Mouse (Mus musculus): ENCODE measurements around the gene Slc31a2. TPM values are rescaled to one million over a fixed set of nuclear protein-coding genes. Genes with fewer than 3 reads are reported as not detected.

The Slc31a2 gene
- 2.3 TPM in 1 of 2 replicates, not detected in the other for polyA plus RNA-seq (2012; ENCODE audit: insufficient read depth, low replicate concordance)

DNA sequence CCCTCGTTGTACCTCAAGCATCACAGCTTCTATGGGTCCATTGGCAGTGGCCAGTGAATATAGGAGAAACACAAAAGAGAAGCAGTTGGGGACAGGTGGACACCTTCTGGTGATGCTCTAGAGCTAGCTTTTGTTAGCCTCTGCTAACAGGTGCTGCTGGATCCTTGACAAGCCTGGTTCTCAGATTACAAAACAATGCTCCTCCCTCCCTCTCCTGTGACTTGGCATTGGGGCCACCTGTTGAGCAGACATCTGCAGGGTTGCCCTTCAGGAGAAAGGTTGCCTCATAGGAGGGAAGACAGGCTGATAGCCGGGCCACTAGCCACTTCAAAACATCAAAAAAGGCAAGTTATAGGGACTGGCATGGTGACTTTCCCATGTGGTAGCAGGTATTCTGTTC lies at the start of gene Slc31a2:
TSS of gene Slc31a2 (plus strand) at position 287 of the 400 bp plus-strand sequence.
- Histone ChIP-seq H3K27me3 (replicated peaks) (no peaks in the 10 kb centered on the region), H3K4me3 (replicated peaks) (no peak within 1 kb of the TSS), H3K9me3 (peaks cover 5% of the 10 kb centered on the region; the same call in 1 of the 2 replicates), H3K36me3 (replicated peaks; ENCODE audit: low read length) (no peaks in the 10 kb centered on the region), H3K4me1 (no peaks in the 10 kb centered on the region)
- TF ChIP-seq FLI1 (IDR thresholded peaks at IDR 0.05; ENCODE audit: low read length) (no peak), GATA1 (IDR thresholded peaks at IDR 0.05; ENCODE audit: borderline replicate concordance, low read length) (no peak)

DNA sequence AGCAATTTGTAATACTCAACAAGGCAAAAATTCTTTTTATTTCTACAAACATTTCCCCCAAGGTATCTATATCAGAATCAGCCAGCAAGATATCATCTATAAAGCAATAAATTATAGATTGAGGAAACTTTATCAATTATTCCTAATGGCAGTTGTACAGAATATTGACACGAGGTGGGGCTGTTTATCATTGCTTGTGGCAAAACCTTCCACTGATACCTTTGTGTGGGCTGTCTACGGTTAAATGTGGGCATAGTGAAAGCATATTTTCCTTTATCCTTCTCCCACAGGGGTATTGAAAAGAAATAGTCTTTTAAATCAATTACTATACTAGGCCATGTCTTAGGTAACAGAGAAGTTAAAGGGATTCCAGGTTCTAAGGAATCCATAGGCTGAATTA lies 48.9 kb upstream of the Slc31a2 start:
- Histone ChIP-seq H3K36me3 (replicated peaks; ENCODE audit: low read length) (no peaks in the 10 kb centered on the region), H3K4me1 (peaks cover 3% of the 10 kb centered on the region; the same call in 1 of the 2 replicates), H3K9me3 (peaks cover 14% of the 10 kb centered on the region), H3K27me3 (replicated peaks) (peaks cover 11% of the 10 kb centered on the region), H3K4me3 (replicated peaks) (no peak overlapping the region)
- TF ChIP-seq FLI1 (IDR thresholded peaks at IDR 0.05; ENCODE audit: low read length): no peak
- TF ChIP-seq GATA1 (IDR thresholded peaks at IDR 0.05; ENCODE audit: borderline replicate concordance, low read length): no peak

DNA sequence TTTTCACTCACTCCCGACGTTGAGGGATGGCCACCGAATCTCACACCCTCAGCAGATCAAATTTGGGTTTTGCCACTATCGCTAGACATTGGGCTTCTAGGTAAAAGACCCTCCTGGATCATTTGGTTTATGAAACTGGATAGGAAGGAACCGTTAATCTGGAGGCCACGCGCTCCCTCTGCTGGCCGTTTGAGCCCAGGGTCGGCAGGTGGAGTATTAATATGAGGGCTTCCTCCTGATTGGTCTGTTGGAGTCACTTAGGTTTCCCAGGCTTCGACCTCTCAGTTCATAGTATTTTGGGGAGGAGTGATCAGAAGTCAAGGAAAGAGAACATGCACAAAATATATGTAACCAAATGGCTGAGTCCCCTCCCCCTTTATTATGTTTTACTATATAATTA lies 34.0 kb upstream of the Slc31a2 start:
- H3K36me3 ChIP-seq (replicated peaks; ENCODE audit: low read length): no peaks in the 10 kb centered on the region
- no peaks in the 10 kb centered on the region for H3K4me1 ChIP-seq
- no peak overlapping the region for H3K4me3 ChIP-seq (replicated peaks)
- TF ChIP-seq FLI1 (IDR thresholded peaks at IDR 0.05; ENCODE audit: low read length) (no peak), GATA1 (IDR thresholded peaks at IDR 0.05; ENCODE audit: borderline replicate concordance, low read length) (no peak)
- H3K27me3 ChIP-seq (replicated peaks): no peaks in the 10 kb centered on the region
- 0 out of 2 replicates have a peak, but pooled peaks cover 5% of the 10 kb centered on the region for H3K9me3 ChIP-seq

- Histone ChIP-seq H3K36me3 (replicated peaks; ENCODE audit: low read length) (no peaks in the 10 kb centered on the region), H3K27me3 (replicated peaks) (no peaks in the 10 kb centered on the region), H3K4me3 (replicated peaks) (no peak overlapping the region), H3K9me3 (0 out of 2 replicates have a peak, but pooled peaks cover 5% of the 10 kb centered on the region), H3K4me1 (no peaks in the 10 kb centered on the region)
- TF ChIP-seq GATA1 (IDR thresholded peaks at IDR 0.05; ENCODE audit: borderline replicate concordance, low read length) (no peak), FLI1 (IDR thresholded peaks at IDR 0.05; ENCODE audit: low read length) (no peak)
These were observed 32.9 kb upstream of the Slc31a2 start for GRCm38 (mm10) chr4:62229448-62229847.

DNA sequence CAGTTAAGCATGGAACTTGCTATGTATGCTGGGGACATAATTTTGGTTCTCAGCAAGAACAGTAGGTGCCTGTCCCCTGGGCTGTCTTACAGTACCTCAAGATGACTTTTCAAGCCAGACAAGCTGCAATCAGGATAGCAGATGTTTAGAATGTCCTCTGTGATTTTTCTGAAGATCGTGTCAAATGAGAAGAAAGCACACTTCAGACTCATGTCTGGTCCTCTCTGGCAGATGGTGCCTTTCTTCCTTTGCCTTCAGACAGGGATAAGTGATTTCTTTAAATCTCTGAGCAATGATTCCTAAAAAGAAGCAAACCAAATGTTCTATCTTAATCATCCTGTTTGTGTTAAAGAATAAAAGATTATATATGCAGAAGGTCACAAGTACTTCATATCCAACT lies 32.2 kb upstream of the Slc31a2 start:
- Histone ChIP-seq H3K4me1 (no peaks in the 10 kb centered on the region), H3K27me3 (replicated peaks) (no peaks in the 10 kb centered on the region), H3K36me3 (replicated peaks; ENCODE audit: low read length) (no peaks in the 10 kb centered on the region), H3K9me3 (0 out of 2 replicates have a peak, but pooled peaks cover 5% of the 10 kb centered on the region), H3K4me3 (replicated peaks) (no peak overlapping the region)
- TF ChIP-seq FLI1 (IDR thresholded peaks at IDR 0.05; ENCODE audit: low read length) (no peak), GATA1 (IDR thresholded peaks at IDR 0.05; ENCODE audit: borderline replicate concordance, low read length) (no peak)

DNA sequence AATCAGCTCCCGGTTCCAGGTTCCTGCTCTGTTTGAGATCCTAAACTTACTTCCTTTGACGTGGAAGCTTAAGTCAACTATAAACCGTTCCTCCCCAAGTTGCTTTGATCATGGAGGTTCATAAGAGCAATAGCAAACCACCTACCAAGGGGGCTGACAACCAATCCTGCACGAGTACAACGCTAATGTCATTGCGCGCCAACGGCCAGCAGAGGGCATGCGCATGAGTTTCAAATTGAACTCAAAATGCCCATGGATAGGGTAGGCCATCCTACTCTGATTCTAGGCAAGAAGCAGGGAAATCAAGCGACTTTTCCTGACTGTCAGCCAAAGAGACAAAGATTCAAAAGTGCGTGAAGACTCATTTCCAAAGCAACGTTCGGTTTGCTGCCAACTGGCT lies 31.6 kb upstream of the Slc31a2 start, which contains the start of gene Zfp37:
TSS of gene Zfp37 (minus strand) at position 279 of the 400 bp plus-strand sequence.
- Histone ChIP-seq H3K4me3 (replicated peaks) (no peak within 1 kb of the TSS), H3K36me3 (replicated peaks; ENCODE audit: low read length) (no peaks in the 10 kb centered on the region)

DNA sequence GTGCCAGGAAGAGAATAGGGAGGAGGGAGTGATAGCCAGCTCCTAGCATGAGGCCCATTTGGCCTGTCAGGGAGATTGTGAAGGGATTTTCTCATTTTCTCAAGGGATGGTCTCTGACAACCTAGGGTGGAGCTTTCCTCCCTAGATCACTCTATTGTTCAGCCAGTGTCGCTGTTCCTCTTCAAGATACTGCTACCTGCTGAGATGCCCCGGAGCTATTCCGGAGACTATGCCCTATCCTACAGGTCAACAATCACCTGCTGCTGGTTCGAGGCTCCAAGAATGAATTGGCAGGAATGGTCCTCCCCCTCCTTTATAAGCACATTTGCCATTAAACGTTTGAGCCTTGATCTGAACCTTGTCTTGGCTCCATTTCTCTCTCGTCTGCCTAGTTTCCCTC lies 21.8 kb upstream of the Slc31a2 start:
- H3K4me3 ChIP-seq (replicated peaks): no peak overlapping the region
- no peaks in the 10 kb centered on the region for H3K36me3 ChIP-seq (replicated peaks; ENCODE audit: low read length)
- 0 out of 2 replicates have a peak, but pooled peaks cover 6% of the 10 kb centered on the region for H3K9me3 ChIP-seq
- TF ChIP-seq GATA1 (IDR thresholded peaks at IDR 0.05; ENCODE audit: borderline replicate concordance, low read length) (no peak), FLI1 (IDR thresholded peaks at IDR 0.05; ENCODE audit: low read length) (no peak)
- no peaks in the 10 kb centered on the region for H3K4me1 ChIP-seq
- H3K27me3 ChIP-seq (replicated peaks): no peaks in the 10 kb centered on the region

More for the DNA sequence above, 31.6 kb upstream of the Slc31a2 start, which contains the start of gene Zfp37:
- Histone ChIP-seq H3K9me3 (0 out of 2 replicates have a peak, but pooled peaks cover 5% of the 10 kb centered on the region), H3K4me1 (no peaks in the 10 kb centered on the region), H3K27me3 (replicated peaks) (no peaks in the 10 kb centered on the region)
- TF ChIP-seq FLI1 (IDR thresholded peaks at IDR 0.05; ENCODE audit: low read length): no peak
- TF ChIP-seq GATA1 (IDR thresholded peaks at IDR 0.05; ENCODE audit: borderline replicate concordance, low read length): no peak

DNA sequence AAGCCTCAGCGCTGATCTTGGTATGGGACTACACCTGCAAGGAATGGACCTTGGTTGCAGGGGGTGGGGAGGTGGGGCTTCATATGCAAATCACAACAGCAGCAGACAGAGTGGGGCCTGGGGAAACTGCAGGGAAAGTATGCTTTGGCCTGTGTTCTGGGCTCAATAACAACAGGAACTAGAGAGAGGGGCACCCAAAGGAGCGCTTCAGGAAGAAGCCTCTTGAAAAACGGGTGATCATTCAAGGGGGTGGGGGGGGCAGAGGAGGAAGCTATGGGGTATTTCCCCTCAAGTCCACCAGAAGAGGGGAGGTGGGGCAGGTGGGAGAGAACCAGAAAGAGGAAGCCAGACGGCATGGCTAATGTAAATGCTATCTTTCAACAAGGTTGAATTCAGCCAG lies 14.0 kb upstream of the Slc31a2 start:
- TF ChIP-seq GATA1 (IDR thresholded peaks at IDR 0.05; ENCODE audit: borderline replicate concordance, low read length): no peak
- TF ChIP-seq FLI1 (IDR thresholded peaks at IDR 0.05; ENCODE audit: low read length): no peak
- H3K27me3 ChIP-seq (replicated peaks): no peaks in the 10 kb centered on the region
- H3K36me3 ChIP-seq (replicated peaks; ENCODE audit: low read length): no peaks in the 10 kb centered on the region
- no peaks in the 10 kb centered on the region for H3K4me1 ChIP-seq
- no peaks in the 10 kb centered on the region for H3K9me3 ChIP-seq
- no peak overlapping the region for H3K4me3 ChIP-seq (replicated peaks)

DNA sequence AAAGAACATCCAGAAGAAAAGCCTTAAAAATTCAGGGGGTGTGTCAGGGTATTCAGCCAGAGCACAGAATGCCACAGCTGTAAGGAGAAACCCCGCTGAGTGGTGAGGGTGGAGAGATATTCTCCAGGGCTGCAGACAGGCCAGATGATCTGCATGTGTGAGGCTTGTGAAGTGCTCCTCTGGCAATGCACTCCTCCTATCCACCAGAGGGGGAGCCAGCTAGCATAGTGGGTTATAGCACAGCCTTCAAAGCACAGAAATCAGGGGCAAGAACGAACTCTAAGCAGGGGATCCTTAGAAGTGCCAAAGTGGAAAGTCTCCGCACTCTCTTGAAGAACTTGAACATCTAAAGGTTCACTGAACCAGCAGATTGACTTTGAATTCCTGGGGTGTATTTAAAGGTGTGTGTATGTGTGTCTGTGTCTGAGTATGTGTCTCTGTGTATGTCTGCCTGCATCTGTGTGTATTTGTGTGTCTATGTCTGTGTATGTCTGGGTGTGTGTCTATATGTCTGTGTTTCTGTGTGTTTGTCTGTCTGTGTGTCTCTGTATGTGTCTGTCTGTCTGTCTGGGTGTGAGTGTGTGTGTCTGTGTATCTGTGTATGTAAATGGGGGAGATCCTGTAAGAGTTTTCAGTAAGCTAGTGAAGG lies 11.3 kb upstream of the Slc31a2 start:
- H3K36me3 ChIP-seq (replicated peaks; ENCODE audit: low read length): no peaks in the 10 kb centered on the region
- H3K4me3 ChIP-seq (replicated peaks): no peak overlapping the region
- TF ChIP-seq FLI1 (IDR thresholded peaks at IDR 0.05; ENCODE audit: low read length) (no peak), GATA1 (IDR thresholded peaks at IDR 0.05; ENCODE audit: borderline replicate concordance, low read length) (no peak)
- H3K9me3 ChIP-seq: peaks cover 5% of the 10 kb centered on the region; the same call in 1 of the 2 replicates
- no peaks in the 10 kb centered on the region for H3K4me1 ChIP-seq
- H3K27me3 ChIP-seq (replicated peaks): no peaks in the 10 kb centered on the region

- H3K27me3 ChIP-seq (replicated peaks): no peaks in the 10 kb centered on the region
- H3K9me3 ChIP-seq: peaks cover 5% of the 10 kb centered on the region; the same call in 1 of the 2 replicates
- H3K36me3 ChIP-seq (replicated peaks; ENCODE audit: low read length): no peaks in the 10 kb centered on the region
- no peaks in the 10 kb centered on the region for H3K4me1 ChIP-seq
- H3K4me3 ChIP-seq (replicated peaks): no peak overlapping the region
- no peak for TF ChIP-seq FLI1 (IDR thresholded peaks at IDR 0.05; ENCODE audit: low read length)
- TF ChIP-seq GATA1 (IDR thresholded peaks at IDR 0.05; ENCODE audit: borderline replicate concordance, low read length): no peak
These were observed 10.6 kb upstream of the Slc31a2 start for GRCm38 (mm10) chr4:62251776-62252175.

All from megakaryocyte, embryonic 14.5 days (primary cell).